ENCODE assay signal across 14 mouse cellular contexts in genomic region chr7:140970931-140971330, GRCm38 (mm10). TPM values are rescaled to one million over a fixed set of nuclear protein-coding genes. Genes with fewer than 3 reads are reported as not detected.
A peak's percentile ranks its signal among the peaks of the same experiment; 100 is the strongest.
DNase-seq lines count a peak whose midpoint lies in the region; ATAC-seq and TF ChIP-seq lines count a peak whose summit lies in the region.
"Had no signal": no experiment of that assay in that cellular context is flagged by ENCODE, and none has a peak within 500 bp of the region (broad histone marks: within the 10 kb centered on the region; RNA-seq: fewer than 3 reads in every experiment).

No protein-coding gene starts in this region.

- intact Hi-C loops in heart, adult 2 months (cut with DNase I), result loop anchor here (2.0 to 5.0 kb wide), 2 partner anchors 30 to 36 kb away; partner anchors contain the start of gene Pgghg

- no peaks in the 10 kb centered on the region for H3K9me3 ChIP-seq in megakaryocyte, embryonic 14.5 days
- H3K9me3 ChIP-seq: forebrain, embryonic 10.5 days; neural tube, embryonic 13.5 days had no signal

- TF ChIP-seq CTCF in heart, adult 2 months (IDR thresholded peaks at IDR 0.05), result no peak

- no peak overlapping the region for H3K9ac ChIP-seq in heart, adult 2 months (ENCODE audit: low read depth, low read length)
- H3K9ac ChIP-seq: neural tube, embryonic 13.5 days had no signal

- no peaks in the 10 kb centered on the region for H3K36me3 ChIP-seq in heart, adult 2 months (ENCODE audit: control insufficient read depth, insufficient read depth, low read length)
- peaks cover 28% of the 10 kb centered on the region for H3K36me3 ChIP-seq in megakaryocyte, embryonic 14.5 days (replicated peaks; ENCODE audit: low read length)
- H3K36me3 ChIP-seq: forebrain, embryonic 10.5 days; neural tube, embryonic 13.5 days had no signal

- peak overlapping the region; percentile 76 for H3K27ac ChIP-seq in heart, adult 2 months
- H3K27ac ChIP-seq in brown adipose tissue, adult 24 weeks (replicated peaks; ENCODE audit: low read depth, low read length), result peak overlapping the region; percentile 72
- H3K27ac ChIP-seq: forebrain, embryonic 10.5 days; neural tube, embryonic 13.5 days had no signal

- TF ChIP-seq EP300 in heart, adult 2 months (IDR thresholded peaks at IDR 0.05; ENCODE audit: insufficient read depth, low read depth, low read length), result no peak

- peak in 1 of 2 experiments; percentile 32 for DNase-seq in heart, adult 2 months
- DNase-seq in heart, adult 18-20 months, result no peak
- DNase-seq in kidney, postnatal 10 days, result peak; percentile 16
- DNase-seq in kidney, postnatal 25 days, result no peak
- DNase-seq: left cerebral cortex, postnatal 4 days had no signal

- H3K4me3 ChIP-seq in heart, adult 2 months, result no peak overlapping the region
- H3K4me3 ChIP-seq in brown adipose tissue, adult 24 weeks (ENCODE audit: insufficient read depth, low read depth, low read length), result no peak overlapping the region
- peak overlapping the region; percentile 91 for H3K4me3 ChIP-seq in megakaryocyte, embryonic 14.5 days (replicated peaks)
- H3K4me3 ChIP-seq: forebrain, embryonic 10.5 days; neural tube, embryonic 13.5 days had no signal

- TF ChIP-seq POLR2A in heart, adult 2 months (IDR thresholded peaks at IDR 0.05; ENCODE audit: insufficient read depth, low read depth, low read length), result no peak

- H3K79me2 ChIP-seq in heart, adult 2 months (replicated peaks; ENCODE audit: control insufficient read depth, insufficient read depth, low read length), result no peaks in the 10 kb centered on the region

- 33% methylated on average over 7 of the region's 7 CpGs for WGBS in heart, adult 2 months

- peaks cover 7% of the 10 kb centered on the region for H3K4me1 ChIP-seq in heart, adult 2 months (ENCODE audit: control insufficient read depth, insufficient read depth, low read length)
- H3K4me1 ChIP-seq in brown adipose tissue, adult 24 weeks (ENCODE audit: control insufficient read depth, insufficient read depth, insufficient read length, low read length), result peaks cover 10% of the 10 kb centered on the region
- H3K4me1 ChIP-seq in megakaryocyte, embryonic 14.5 days, result peaks cover 79% of the 10 kb centered on the region

- ATAC-seq in megakaryocyte progenitor cell, adult 5-6 weeks (replicated peaks; ENCODE audit: poor library complexity), result no peak; the same call in 1 of the 2 replicates
- ATAC-seq in erythroid progenitor cell, adult 5-6 weeks (replicated peaks; ENCODE audit: low FRiP score, poor library complexity, severe bottlenecking), result no peak

- H3K27me3 ChIP-seq in heart, adult 2 months (ENCODE audit: control insufficient read depth, insufficient read depth, low read length), result no peaks in the 10 kb centered on the region
- H3K27me3 ChIP-seq in megakaryocyte, embryonic 14.5 days (replicated peaks), result no peaks in the 10 kb centered on the region

RNA-seq across cellular contexts. Expression of gene Ifitm1, which starts 3.9 kb away (rescaled TPM):
- 1 to 10 TPM; 6.1 to 7.7 TPM for total RNA-seq in heart, adult 2 months (2021)
- 16.1 and 52.2 TPM in 2 replicates for polyA plus RNA-seq in heart, adult 2 months (2012; rRNA removed)
- 1 to 10 TPM; 2.6 to 8.3 TPM for total RNA-seq in heart, adult 18-20 months (2021)
- not detected in 2 replicates for polyA plus RNA-seq in brown adipose tissue, adult 24 weeks (2012; ENCODE audit: insufficient read depth, insufficient read length, missing spikeins)
- 27.5 and 76.2 TPM in 2 replicates for polyA plus RNA-seq in megakaryocyte, embryonic 14.5 days (2012; ENCODE audit: insufficient read depth, low replicate concordance)
- 57.8 and 89.8 TPM in 2 replicates for total RNA-seq in megakaryocyte progenitor cell, adult 5-6 weeks (2015)
- total RNA-seq in megakaryocyte progenitor cell, adult 5-6 weeks (2017), result 33.7 and 37.5 TPM in 2 replicates
- total RNA-seq in erythroid progenitor cell, adult 5-6 weeks (2015; ENCODE audit: low replicate concordance), result 31.0 TPM in 1 of 2 replicates, not detected in the other
- total RNA-seq in erythroid progenitor cell, adult 5-6 weeks (2017; ENCODE audit: low replicate concordance), result 0.90 and 20.6 TPM in 2 replicates

RNA-seq across cellular contexts. Expression of gene Ifitm2, which starts 15.1 kb away (rescaled TPM):
- total RNA-seq in heart, adult 2 months (2021), result 100 to 1,000 TPM; 107 to 113 TPM
- polyA plus RNA-seq in heart, adult 2 months (2012; rRNA removed), result 368 and 425 TPM in 2 replicates
- total RNA-seq in heart, adult 18-20 months (2021), result 10 to 100 TPM; 98.8 to 99.4 TPM
- polyA plus RNA-seq in brown adipose tissue, adult 24 weeks (2012; ENCODE audit: insufficient read depth, insufficient read length, missing spikeins), result 194 and 274 TPM in 2 replicates
- polyA plus RNA-seq in megakaryocyte, embryonic 14.5 days (2012; ENCODE audit: insufficient read depth, low replicate concordance), result 93.8 and 722 TPM in 2 replicates
- 577 and 637 TPM in 2 replicates for total RNA-seq in megakaryocyte progenitor cell, adult 5-6 weeks (2015)
- 287 and 322 TPM in 2 replicates for total RNA-seq in megakaryocyte progenitor cell, adult 5-6 weeks (2017)
- 61.6 and 73.4 TPM in 2 replicates for total RNA-seq in erythroid progenitor cell, adult 5-6 weeks (2015; ENCODE audit: low replicate concordance)
- total RNA-seq in erythroid progenitor cell, adult 5-6 weeks (2017; ENCODE audit: low replicate concordance), result 14.5 and 51.7 TPM in 2 replicates

RNA-seq across cellular contexts. Expression of gene Gm45717, which starts 15.2 kb away (rescaled TPM):
- total RNA-seq in heart, adult 2 months (2021), result not detected
- not detected in 2 replicates for polyA plus RNA-seq in heart, adult 2 months (2012; rRNA removed)
- not detected for total RNA-seq in heart, adult 18-20 months (2021)
- not detected in 2 replicates for polyA plus RNA-seq in brown adipose tissue, adult 24 weeks (2012; ENCODE audit: insufficient read depth, insufficient read length, missing spikeins)
- not detected in 2 replicates for polyA plus RNA-seq in megakaryocyte, embryonic 14.5 days (2012; ENCODE audit: insufficient read depth, low replicate concordance)
- total RNA-seq in megakaryocyte progenitor cell, adult 5-6 weeks (2015), result not detected in 2 replicates
- total RNA-seq in megakaryocyte progenitor cell, adult 5-6 weeks (2017), result 1.1 TPM in 1 of 2 replicates, not detected in the other
- total RNA-seq in erythroid progenitor cell, adult 5-6 weeks (2015; ENCODE audit: low replicate concordance), result not detected in 2 replicates
- not detected in 2 replicates for total RNA-seq in erythroid progenitor cell, adult 5-6 weeks (2017; ENCODE audit: low replicate concordance)
- total RNA-seq: layer of hippocampus, adult 8-10 months; left cerebral cortex, postnatal 4 days had no signal
- polyA plus RNA-seq: cortical plate, adult 2 months; hindbrain, embryonic 11.5 days; neural tube, embryonic 13.5 days had no signal

RNA-seq across cellular contexts. Expression of gene Ifitm5, which starts 20.8 kb away (rescaled TPM):
- under 1 TPM; 0.32 to 0.34 TPM for total RNA-seq in heart, adult 2 months (2021)
- polyA plus RNA-seq in heart, adult 2 months (2012; rRNA removed), result 1.1 and 2.0 TPM in 2 replicates
- total RNA-seq in heart, adult 18-20 months (2021), result under 1 TPM in 1 of 2 experiments, not detected in 1; 0.46 TPM
- polyA plus RNA-seq in brown adipose tissue, adult 24 weeks (2012; ENCODE audit: insufficient read depth, insufficient read length, missing spikeins), result not detected in 2 replicates
- not detected in 2 replicates for polyA plus RNA-seq in megakaryocyte, embryonic 14.5 days (2012; ENCODE audit: insufficient read depth, low replicate concordance)
- total RNA-seq in megakaryocyte progenitor cell, adult 5-6 weeks (2015), result 0.83 and 1.1 TPM in 2 replicates
- not detected in 2 replicates for total RNA-seq in megakaryocyte progenitor cell, adult 5-6 weeks (2017)
- not detected in 2 replicates for total RNA-seq in erythroid progenitor cell, adult 5-6 weeks (2015; ENCODE audit: low replicate concordance)
- total RNA-seq in erythroid progenitor cell, adult 5-6 weeks (2017; ENCODE audit: low replicate concordance), result not detected in 2 replicates
- total RNA-seq: layer of hippocampus, adult 8-10 months; left cerebral cortex, postnatal 4 days had no signal
- polyA plus RNA-seq: cortical plate, adult 2 months had no signal

RNA-seq across cellular contexts. Expression of gene Pgghg, which starts 29.7 kb away (rescaled TPM):
- total RNA-seq in heart, adult 2 months (2021), result 1 to 10 TPM; 4.0 to 5.8 TPM
- 13.0 and 14.1 TPM in 2 replicates for polyA plus RNA-seq in heart, adult 2 months (2012; rRNA removed)
- 1 to 10 TPM; 3.5 to 4.3 TPM for total RNA-seq in heart, adult 18-20 months (2021)
- 7.1 and 8.7 TPM in 2 replicates for polyA plus RNA-seq in brown adipose tissue, adult 24 weeks (2012; ENCODE audit: insufficient read depth, insufficient read length, missing spikeins)
- 6.6 and 7.4 TPM in 2 replicates for polyA plus RNA-seq in megakaryocyte, embryonic 14.5 days (2012; ENCODE audit: insufficient read depth, low replicate concordance)
- total RNA-seq in megakaryocyte progenitor cell, adult 5-6 weeks (2015), result 5.1 and 7.3 TPM in 2 replicates
- 8.2 and 9.0 TPM in 2 replicates for total RNA-seq in megakaryocyte progenitor cell, adult 5-6 weeks (2017)
- total RNA-seq in erythroid progenitor cell, adult 5-6 weeks (2015; ENCODE audit: low replicate concordance), result 0.72 TPM in 1 of 2 replicates, not detected in the other
- total RNA-seq in erythroid progenitor cell, adult 5-6 weeks (2017; ENCODE audit: low replicate concordance), result 0.90 and 1.3 TPM in 2 replicates
